Mouse (Mus musculus) right cerebral cortex, adult 2 months (tissue): Measurements from ENCODE around the gene Clec2g.
"Not testable (repeated sequence)": the region's sequence is repeated elsewhere in the genome, so short reads cannot be mapped to it uniquely, and the experiment has no call there.

Experiments used
- DNase-seq, 2 experiments: peaks; one replicate each; pipeline ENCODE4 v3.0.0; 2021 to 2022; ENCODE audit warnings: low spot score in 2 of 2

Clec2g gene

DNA sequence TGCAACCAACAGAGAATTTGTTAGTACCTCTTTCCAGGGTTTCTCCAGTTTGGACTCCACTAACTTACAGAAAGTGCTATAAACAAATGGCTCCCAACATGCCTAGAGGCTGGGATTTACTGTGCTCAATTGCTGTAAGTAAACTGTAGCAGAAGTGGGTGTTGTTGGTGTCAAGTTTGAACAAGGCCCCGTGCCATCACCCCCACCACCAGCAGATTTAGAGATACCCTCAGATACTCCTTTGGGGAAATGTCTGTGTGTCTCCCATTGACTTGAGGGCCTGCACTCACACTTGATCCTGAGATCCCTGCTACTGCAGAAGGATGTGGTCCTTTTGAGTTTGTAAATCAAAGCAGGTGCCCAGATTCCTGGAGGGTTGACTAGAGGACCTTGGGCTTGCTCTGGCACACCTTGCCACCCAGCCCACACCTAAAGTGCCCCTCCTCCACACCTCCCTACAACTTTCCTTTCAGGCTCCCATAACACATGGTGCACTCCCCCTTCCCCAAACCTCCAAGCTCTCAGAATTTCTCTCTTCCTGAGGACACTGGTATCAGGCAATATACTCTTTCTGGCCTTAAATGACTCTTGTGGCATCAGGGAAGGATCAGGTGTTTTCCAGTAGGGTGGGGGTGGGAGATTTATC, 37.3 kb downstream of the Clec2g start:
- DNase-seq = no peak

DNA sequence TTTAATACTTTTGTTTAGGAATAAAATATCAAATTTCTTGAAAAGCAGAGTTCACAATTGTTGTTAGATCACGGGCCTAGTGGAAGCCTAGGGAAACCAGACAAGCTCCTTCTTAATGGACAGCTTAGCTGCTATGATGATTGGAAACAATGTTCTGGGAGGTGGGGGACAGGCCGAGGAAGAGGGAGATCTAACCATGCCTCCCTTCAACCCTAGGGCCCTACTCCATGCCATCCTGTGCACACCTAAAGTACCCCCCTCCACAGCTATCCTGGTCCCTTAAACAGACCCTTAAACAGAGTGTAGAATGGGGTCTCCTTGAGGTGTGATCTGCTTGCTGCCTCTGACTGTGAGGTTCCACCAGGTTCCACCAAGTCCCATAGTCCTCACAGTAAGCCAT, 38.0 kb downstream of the Clec2g start:
- no peak for DNase-seq

DNA sequence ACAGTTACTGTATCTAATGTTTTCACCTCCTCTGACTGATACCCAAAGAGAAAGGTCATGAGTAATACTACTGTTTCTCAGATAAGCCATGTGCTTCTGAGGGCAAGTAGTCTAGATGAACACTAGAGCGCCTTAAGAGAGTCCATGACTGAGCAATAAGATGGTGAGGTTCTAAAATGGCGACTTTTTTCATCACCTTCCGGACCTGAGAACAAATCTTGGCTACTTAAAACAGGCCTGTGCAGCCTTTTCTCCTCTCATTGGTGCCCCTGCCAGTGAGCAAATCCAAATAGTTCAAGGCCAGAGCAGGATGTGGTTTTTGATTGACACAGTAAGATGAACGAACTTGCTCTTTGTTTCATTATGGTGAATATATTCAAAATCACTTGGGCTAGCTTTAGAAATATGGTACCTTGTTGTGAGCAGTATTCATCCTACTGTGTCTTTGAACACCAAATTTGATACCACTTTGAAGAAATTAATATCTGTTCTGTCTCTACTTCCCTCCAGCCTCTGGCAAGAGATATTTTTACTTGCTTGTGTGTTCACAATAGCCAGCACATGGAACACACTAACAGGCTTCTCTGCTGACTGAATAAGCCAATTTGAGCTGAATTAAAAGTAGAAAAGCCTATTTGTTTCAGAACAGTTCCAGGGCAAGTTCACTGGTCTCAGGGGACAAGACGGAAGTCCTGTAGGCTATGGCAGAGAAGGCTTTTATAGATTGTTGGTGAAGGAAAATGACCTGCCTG, 38.7 kb downstream of the Clec2g start:
- no peak for DNase-seq

DNA sequence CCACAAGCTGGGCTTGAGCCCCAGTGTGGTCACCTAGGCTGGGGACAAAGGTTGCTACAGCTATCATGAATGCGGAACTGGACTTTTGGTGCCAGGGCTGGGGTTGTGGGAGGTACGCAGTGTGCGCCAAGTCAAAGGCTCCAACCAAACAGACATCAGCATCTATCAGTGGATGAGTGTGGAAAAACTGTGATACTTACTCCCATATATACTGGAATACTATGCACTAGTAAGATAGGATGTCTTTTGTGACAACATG, 39.2 kb downstream of the Clec2g start:
- no peak for DNase-seq

DNA sequence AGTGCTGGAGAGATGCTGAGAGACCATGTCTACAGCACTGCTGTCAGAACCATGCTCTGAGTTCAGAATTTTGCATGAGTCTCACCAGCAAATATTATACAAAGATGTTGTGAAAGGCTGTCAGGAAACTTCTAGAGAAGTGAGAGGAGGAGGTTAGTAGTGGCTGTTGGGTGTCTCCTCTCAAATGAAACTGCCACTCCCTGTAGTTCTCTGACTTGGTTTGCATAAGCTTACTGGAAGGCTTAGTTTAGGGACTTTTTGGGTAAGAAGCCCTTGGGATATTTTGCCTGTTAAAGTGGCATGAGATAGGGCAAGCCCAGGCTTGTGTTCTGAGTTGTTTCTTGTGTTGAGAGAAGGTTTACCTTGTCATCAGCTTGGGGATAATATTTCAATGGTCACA, 40.7 kb downstream of the Clec2g start:
- DNase-seq = not testable (repeated sequence)

DNA sequence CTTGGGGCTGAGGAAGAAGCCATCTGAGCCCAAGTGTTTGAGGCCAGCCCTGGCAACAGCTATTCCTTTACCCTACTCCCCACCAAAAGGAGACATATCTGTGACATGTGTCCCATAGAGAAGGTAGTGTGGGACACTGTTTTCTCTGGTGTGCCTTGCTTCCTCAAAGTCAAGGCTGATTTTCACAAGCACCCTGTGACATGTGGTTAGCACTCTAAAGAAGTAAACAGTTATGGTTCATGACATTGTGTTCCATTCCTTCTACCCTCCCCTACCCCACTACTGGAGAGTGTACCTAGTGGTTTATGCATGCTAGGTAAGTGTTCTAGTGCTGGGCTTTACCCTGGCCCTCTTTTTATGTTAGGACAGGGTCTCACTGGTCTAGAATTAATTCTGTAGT, 42.0 kb downstream of the Clec2g start:
- DNase-seq = no peak

DNA sequence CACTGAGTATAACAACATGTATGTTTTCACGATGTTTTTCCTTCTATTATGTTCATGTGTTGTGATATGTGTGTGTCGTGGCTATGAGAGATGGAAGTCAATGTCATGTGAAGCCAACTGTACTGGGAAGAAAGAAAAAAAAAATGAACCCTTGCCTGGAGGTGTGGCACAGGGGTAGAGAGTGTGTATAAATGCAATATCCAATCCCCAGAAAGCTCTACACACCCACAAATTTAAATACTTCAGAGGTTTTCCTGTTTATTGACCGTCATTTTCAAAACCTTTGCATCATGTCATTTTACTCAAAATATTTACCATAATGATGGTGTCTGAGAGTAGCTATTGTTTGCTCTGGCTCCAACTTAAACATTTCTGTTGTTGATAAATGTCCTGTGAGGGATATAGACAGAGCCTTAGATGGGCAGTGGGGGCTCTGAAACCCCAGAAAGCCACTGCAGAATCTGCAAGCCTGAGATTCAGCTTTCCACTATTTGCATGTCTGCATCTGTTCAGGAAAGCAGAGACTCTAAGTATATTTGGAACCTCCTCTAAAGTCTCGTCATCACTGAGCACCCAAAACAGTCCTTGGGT, 47.9 kb downstream of the Clec2g start:
- not testable (repeated sequence) for DNase-seq

DNA sequence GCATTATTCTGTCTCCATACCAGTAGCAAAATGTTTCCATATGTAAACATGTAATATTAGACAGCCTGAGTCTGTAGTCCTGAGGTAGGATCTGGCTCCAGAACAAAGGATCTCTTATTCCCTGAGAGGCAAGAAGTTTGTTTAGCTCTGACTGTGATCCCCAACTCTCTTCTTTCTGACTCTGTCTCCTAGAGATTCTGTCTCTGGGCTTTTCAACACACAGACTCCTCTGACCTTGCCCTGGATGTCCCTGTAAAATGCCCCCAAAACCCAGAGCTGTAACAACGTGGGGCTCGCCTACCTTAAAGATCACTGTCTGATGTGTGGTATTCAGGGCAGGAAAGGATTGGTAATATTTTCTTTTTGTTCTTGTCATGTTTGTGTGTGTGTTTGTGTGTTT, 58.2 kb downstream of the Clec2g start:
- DNase-seq = no peak

DNA sequence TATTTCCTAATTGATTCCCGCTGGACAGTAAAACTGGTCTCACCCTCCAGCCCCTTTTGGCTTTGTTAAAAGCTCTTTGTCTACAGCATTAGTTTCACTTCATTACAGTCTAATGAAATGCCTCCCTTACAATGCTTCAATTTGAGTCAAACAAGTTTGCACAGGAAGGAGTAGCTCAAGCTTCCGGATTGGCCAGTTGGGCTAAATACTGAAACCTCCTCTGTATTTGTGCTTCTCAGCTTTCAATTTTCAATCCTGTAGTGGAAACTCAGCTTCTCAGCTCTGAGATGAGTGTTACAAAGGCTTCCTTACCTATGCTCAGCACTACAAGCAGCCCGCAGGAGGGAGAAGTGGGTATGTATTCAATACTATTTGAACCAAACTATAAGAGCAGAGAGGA, 58.6 kb downstream of the Clec2g start:
- DNase-seq = no peak

DNA sequence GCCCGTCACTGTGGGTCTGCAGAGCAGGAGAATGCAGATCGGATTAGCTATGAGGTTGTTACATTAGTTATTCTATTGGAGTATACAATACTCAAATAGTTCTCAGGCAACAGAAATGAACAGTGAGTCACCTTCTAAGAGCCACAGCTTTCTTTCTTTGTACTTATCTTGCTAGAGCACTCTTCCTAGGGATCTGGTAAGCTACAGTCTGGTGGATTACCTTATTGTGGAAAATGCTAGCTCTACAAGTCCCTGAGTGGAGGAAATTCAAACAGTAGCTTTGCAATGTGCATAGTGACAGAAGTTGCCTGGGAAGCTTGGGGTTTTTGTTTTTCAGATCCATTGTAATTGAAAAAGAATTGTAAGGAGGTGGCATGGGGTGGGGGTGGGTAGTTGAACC, 59.0 kb downstream of the Clec2g start:
- DNase-seq = no peak

DNA sequence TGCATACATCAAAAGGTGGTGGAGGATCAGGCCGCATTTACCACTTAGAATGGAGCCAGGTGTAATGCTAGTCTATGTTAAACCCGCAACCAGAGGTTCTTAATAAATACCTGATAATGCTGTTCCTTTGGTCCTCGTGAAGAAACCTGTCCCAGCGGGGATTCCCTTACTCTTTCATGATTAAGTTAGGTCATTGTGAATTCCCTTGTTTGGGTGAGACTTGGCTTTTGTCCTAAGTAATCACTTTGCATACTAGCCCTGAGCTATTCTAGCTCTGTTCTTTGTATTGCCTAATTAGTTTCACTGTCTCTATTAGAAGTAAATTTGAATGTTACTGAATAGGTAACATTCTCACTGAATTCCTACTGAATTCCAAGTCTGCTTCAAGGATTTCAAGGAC, 60.2 kb downstream of the Clec2g start:
- no peak for DNase-seq

DNA sequence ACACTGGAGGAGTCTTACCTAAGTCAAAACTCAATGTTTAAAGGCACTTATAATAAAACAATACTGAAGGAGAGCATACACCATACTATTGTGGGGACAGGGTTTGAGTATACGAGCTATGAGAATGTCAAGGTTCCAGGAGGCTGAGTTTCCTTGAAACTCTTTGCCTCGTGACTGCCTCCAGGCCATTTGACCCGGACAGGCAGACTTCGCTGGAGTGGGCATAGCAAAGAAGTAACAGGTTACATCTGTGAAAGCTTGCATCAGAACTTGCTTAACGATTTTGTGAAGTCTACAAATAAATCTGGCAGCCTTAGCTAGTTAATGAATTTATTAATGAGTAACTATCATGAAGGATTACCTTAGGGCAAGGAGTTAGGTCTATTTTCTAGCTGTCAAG, 60.6 kb downstream of the Clec2g start:
- DNase-seq = no peak

DNA sequence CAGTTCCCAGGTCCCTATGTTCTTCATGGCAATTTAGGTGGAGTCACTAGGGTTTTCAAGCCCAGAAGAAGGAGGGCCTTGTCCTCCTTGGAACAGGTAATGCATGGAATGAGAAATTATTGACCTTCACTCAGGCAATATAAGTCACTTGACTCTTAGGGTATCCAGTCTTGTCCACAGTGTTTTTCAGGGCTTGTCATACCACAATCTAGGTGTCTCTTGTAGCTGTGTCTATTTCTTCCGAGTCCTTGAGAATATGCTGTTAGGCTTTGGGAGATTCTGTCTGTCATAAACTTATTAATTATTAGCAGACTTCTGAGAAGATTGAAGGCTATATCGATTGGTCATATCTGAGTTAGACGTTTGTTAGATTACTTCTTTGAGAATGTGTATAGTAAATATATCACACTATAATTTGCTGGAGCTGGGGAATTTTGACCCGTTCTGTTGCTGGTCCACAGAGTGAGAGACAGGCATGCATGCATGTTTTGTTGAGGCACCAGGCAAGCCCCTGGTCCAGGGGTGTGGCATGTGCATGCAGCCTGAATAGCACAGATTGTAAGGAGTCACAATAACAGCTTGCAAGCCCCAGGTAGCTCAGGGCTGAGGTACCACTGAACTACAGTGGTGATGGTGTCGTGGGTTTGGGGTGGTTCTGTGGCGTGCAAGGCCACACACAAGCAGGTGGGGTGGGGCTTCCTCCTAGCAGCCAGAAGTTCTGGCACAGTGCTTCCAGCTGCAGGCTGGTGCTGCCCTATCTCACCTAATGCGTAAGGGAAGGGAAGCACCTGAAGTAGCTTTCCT, 61.3 kb downstream of the Clec2g start:
- DNase-seq = no peak

DNA sequence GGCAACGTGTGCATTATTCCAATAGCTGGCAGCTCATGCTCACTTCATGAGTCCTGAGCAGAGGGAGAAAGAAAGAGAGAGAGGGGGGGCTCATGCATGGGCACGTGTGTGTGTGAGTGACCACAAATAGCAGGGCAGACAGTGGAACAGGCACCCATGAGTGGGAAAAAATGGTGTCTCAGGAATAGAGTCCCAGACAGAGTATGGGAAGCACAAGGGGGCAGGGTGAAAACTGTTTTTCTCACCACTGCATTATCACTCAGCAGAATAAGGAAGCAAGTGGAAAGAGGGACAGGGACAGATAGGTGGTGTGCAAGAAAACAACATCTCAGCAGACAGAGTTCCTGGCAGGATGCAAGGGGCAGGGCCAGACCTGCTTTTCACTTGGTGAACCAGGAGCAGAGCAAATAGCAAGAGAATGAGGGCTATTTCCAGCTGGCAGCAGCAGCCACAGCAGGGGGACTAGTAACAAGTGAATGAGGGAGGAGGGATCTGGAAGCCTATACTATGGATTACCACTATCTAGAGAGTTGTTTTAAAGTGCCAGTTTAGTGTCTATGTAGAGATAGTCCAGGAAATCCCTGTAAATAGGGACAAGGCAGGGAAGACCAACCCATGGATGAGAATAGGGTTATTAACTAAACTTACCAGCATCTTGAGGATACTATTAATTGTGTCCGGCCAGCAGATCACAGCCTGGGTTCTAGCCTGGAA, 62.0 kb downstream of the Clec2g start:
- no peak for DNase-seq

DNA sequence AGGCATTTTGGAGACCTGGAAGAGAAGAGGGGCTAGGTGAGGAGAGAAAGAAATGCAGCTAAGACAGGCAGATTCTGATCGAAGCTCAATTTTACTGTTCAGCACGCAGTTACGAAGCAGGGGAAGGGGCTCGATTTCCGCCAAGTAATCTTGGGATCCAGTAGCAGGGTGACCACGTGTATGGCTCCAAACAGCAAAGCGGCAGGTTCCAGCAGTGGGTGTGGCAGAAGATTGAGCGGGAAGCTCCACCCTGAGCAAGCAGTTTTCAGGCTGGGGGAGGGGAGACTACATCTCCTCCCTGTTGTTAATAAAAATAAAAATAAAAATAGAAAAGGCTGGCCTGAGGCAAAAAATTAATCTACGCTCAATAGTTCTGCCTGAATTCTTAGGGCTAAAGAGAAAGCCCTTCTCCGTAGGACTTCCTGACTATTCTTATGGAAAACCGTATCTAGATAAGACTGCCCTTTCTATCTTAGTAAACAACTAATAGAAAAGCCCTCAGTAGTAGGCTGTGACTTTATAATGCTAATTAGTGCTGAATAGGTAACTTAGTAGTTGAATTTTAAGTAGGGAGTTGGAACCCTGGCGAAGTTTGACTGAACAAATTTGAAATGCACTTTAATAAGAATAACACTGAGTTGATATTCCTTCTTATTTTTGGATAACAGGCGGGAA, 62.7 kb downstream of the Clec2g start:
- DNase-seq = no peak

DNA sequence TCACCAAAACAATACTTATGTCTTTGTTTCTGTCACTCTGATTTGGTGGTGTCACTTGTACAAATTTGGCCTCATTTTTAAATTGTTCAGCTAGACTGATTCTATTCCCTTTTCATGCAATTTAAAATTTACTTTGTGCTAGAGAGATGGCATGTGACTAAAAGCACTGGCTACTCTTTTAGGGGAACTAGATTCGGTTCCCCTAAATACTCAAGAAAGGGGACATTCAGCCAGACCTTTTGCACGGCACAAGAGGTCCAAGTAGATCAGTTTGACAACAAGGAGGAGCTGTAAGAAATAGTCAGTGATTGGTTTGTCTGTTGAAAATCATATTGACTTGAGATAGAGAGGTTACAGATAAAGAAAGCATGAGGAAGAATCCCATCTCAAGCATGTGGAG, 67.2 kb downstream of the Clec2g start:
- DNase-seq = no peak

DNA sequence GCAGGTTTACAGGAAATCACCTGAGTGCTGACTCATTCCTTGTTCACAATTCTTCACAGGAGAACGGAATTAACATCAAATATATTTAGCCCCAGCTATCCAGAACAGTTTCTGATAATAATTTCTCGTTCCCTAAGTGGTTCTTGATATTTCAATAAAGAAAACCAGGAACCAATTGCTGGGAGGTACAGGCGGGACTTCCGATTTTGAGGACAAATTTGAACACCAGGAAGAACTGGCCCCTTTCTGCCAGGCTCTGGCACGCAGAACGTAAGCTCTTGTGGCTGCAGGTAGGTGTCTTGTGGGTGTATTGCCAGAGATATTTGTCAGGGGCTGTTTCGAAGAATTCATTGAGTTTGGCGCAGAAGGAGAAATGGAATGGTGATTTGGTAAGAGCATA, 74.4 kb downstream of the Clec2g start:
- DNase-seq = no peak

DNA sequence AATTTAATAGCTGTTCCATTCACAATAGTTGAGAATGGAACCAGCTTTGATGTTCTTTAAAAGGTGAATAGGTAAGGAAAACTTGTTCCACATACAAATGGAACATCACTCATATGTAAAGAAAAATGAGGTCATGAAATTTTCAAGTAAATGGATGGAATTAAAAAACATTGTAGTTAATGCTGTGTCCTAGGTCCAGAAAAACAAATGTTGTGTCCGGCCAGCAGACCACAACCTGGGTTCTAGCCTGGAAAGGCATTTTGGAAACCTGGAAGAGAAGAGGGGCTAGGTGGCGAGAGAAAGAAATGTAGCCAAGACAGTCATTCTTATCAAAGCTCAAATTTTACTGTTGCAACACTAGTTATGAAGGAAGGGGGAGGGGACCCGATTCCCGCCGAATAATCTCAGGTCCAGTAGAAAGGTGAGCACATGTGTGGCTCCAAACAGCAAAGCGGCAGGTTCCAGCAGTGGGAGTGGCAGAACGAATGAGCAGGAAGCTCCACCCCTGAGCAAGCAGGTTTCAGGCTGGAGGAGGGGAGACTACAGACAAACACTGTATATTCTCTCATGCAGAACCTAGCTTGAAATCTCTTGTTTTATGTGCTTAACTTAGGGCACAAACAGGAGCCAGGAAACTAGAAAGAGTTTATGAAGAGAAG, 75.8 kb downstream of the Clec2g start:
- DNase-seq = not testable (repeated sequence)

DNA sequence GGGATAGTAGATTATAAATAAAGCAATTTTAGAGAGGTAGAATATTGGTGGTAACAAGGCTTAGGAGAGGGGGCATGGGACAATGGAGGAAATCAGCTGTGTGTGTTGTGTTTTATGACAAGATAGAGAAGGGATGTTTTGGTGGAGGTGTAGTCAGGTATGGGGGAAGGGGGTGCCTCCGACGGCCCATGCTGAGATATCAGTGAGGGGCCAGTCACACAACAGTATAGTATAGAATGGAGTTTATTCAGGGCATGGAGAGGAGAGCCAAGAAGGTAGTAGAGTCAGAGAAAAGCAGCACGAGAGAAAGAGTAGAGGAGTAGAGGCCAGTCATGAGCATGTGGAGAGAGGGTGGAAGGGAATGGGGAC, 76.3 kb downstream of the Clec2g start:
- DNase-seq = no peak

DNA sequence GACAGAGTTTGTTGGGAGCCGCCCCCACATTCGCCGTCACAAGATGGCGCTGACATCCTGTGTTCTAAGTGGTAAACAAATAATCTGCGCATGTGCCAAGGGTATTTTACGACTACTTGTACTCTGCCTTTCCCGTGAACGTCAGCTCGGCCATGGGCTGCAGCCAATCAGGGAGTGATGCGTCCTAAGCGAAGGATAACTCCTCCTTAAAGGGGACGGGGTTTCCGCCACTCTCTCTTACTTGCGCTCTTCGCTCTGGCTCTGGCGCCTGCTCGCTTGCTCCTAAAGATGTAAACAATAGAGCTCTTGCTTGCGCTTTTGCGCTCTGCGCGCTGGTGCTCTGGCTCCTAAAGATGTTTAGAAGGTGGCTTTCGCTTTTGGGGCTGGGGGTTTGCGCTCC, 77.8 kb downstream of the Clec2g start:
- DNase-seq = not testable (repeated sequence)

DNA sequence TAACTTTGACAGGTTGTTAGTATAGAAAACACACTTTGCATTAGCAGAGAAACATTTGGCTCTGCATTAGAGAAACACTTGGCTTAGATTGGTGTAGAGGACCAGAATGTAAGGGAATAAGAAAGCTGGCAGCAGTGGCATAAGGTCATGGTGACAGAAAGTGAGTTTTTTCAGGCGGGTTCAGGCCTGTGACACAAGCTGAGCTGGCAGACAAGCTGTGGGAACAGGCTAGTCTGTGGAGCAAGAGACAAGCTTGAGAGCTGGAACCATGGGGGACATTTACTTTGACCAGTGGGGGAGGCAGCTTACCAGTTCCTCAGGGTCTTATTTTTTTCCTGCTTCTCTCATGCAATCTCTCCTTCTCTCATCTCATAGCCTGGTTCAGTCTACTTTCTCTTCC, 78.8 kb downstream of the Clec2g start:
- no peak for DNase-seq
